Mouse (Mus musculus): ENCODE results near the gene Ptbp1.
A peak's percentile ranks its signal among the peaks of the same experiment; 100 is the strongest.

Gene Ptbp1

DNA sequence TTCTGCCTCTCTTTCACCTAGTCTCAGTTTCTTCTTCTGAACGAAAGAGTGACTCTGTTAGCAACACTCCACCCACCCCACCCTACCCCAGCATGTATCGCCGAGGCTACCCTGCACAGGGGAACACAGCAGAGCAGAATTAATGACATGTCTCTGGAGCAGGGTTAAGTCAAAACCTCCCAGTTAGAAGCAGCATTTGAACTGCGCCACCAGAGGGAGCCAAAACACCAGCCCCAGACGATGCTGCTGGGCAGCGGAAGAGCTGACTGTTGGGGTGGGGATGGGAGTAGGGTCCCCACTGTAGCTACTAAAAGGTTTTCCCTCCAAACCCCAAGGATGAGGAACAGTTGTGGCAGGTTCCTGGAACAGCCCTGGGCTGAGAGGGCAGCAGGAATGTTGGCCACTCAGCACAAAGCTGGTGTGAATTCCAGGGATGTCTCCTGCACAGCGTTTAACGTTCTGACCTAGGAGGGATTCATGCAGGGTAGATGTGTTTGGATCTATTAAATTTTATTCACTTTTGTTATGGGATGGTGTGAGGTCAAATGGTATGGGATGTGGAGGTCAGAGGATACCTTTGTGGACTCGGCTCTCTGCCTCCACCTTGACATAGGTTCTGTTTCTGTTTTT lies 19.3 kb upstream of the Ptbp1 start:
- peak; percentile 46 for DNase-seq (ENCODE audit: low read depth)

DNA sequence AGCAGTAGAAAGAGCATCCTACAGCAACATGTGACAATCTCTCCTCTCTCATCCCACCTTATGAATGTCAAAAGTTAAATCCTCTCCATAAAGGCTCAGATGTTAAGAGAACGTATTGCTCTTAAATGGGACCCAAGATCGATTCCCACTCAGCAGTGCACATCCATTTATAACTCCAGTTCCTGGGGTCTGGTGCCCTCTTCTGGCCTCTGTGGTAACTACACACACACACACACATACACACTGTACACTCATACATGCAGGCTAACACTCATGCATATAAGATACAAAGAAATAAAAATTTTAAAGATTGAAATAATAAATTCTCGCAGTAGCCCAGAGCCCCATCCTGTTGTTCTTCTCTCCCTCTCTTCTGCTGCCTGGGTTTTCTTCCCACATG lies 17.3 kb upstream of the Ptbp1 start:
- no peak for DNase-seq (ENCODE audit: low read depth)

DNA sequence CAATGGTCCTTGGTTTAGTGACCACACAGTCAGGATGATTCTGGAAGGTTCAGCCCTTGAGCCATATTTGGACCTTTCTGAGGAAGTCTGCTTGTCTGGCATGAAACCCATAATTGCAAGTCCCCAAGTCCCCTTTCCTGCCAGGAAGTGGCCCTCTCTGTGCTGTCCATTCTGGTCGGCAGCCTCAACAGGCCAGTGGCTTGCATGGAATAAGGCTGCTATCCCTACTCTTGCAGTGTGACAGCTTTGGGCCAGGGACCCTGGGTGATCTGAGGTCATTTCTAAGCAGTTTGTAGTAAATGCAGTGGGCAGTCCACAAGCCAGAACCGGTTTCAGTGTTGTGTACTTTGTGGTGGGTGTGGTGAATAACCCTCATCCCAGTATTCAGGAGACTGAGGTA lies 16.1 kb upstream of the Ptbp1 start:
- DNase-seq (ENCODE audit: low read depth) = no peak

DNA sequence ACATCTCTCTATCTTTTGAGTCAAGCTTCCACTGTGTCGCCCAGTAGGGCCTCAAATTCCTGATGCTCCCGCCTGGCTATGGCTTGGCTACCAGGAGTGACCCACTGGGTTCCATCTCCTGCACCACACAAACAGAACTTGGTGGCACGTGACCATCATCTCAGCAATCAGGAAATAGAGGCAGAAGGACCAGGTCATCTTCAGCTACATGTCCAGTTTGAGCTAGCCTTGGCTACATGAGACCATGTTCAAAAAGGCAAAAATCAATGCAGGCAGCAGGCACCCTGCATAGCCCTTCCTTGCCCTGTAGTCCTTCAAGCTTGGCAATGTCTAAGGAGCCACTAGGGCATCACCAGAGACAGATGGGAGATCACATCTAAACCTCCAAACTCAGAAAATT lies 14.1 kb upstream of the Ptbp1 start:
- no peak for DNase-seq (ENCODE audit: low read depth)

DNA sequence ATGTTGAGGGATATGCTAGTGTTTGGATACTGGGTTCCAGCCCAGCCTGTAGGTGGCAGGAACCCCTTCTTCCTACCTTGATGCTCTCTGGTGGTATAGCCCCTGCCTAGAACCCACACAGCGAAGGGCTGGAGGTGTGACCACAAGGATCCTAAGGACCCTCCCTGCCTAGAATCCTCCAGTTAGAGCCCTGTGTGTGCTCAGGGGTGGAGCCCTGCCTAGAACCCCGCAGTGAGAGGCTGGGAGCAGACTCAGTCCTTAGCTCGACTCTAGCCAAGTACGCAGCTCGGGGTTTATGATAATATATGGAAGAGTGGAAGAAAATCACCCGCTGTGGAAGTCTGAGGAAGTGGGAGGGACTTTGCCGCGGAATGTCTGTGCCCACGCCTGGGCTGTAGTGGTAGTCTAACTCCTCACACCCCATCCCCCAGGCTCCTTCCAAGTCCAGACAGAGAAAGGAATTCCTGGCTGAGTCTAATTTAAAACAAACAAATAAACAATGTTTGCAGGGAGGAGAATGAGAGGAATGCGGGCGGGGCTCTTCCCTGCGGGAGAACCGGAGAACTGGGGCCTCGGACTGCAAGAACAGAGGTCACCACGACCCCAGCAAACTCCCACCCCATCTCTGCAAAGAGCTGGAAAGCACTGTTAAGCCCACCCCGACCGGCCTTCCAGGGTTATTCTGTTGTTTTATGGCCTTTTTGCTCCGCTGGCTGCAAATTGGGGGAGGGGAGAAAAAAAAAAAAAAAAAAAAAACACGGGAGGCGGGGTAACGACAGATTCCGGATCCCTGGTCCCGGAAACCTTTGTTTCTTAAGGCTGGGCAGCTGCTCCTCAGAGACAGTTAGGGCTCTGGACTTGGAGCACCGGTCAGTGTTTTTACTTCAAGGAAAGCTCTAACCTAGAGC lies 13.3 kb upstream of the Ptbp1 start:
- no peak for DNase-seq (ENCODE audit: low read depth)

DNA sequence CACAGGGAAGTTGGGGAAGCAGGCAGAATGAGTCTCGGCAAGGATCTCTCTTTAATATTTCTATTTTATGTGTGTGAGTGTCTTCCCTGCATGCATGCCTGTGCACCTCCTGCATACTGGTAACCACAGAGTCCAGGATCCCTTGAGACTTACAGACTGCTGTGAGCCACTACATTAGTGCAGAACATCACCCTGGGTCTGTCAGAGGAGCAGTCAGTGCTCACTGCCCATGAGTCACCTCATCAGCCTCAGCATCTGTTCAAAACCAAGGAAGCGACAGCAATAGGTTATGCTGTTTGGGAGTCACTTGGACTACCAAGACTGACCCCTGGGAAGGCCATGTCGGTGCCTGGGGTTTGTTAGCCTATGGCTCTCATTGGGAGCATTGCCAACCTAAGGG lies 11.9 kb upstream of the Ptbp1 start:
- no peak for DNase-seq (ENCODE audit: low read depth)

DNA sequence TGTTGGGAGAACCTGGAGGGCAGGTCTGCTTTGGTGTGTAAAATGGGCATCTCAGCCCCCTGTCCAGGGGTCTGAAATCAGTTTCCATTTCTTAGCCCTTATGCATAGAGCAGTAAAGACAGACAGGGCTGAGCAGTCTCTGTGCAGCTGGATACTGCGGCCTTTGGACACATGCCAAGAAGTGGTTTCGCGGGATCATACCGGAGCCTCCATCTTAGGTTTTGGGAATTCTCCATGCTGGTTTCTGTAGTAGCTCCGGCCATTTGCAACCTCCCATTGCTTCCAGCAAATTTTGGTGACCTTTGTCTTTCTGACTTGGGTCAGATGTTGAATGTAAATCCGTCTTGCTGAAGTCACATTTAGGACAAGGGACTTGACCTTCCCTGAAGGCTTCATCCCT lies 10.8 kb upstream of the Ptbp1 start:
- no peak for DNase-seq (ENCODE audit: low read depth)

DNA sequence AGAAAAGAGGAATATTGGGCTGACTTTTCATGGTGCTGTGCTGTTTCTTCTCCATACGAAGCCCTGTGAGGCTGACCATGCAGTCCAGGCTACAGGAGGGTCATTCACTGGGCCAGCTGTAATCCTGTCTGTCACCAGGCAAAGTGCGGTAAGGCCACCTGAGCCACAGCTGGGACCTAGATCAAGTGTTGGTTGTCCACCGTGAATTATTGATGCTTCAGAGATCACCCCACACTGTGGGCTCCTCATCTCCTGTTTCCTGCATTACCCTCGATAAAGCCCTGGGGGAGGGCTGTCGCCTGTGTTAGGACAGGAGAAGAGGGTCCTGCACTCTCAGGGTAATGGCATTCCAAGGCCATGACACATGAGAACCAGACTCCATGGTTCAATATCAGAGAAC lies 7.7 kb upstream of the Ptbp1 start:
- no peak for DNase-seq (ENCODE audit: low read depth)

DNA sequence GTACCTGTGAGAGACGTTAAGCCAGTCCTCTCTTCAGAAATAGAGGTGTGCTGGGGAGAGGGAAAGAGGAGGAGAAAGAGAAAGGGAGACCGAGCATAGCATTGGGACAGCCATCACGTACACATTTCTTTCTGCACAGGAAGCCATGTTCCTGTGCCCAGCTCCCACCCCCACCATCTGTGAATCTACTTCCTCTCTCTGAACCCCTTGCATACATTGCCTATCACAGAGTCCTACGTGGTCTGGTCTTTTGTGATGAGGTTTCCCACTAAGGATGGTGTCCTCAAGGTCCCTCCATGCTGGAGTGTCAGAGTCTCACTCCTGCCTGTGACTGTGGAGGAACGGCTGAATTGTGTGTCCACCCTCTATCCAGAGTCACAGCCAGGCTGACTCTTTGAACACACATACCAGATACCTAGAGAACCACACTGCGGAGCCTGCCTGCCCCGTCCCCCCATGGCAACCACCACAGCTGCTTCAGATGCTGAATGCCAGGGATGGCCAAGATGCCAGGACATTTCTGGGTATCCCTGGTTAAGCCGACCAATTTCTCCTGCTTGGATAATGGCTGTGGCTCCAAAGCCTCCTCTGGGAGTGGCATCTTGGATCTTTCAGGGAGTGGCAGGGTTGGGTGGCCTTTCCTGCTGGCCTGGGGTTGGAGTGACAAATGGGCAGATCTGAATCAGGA lies 4.1 kb upstream of the Ptbp1 start:
- no peak for DNase-seq (ENCODE audit: low read depth)

DNA sequence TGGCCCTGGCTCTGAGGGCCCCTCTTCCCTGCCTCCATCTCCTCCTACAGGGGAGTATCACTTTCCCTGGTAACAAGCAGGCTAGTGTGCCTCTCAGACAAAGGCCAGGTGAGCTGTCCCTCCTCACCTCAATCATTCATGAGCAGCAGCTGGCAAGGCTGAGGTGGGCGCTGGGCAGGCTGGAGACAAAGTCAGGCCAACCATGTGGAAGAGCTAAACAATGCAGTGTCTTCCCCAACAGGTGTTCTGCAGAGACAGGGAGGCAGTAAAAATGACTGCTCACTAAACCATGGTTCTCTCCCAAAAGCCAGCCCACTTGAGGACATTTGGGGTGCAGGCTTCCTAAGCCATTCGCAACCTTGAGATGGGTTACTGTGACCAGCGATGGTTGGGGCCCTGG lies 2.6 kb upstream of the Ptbp1 start:
- no peak for DNase-seq (ENCODE audit: low read depth)

DNA sequence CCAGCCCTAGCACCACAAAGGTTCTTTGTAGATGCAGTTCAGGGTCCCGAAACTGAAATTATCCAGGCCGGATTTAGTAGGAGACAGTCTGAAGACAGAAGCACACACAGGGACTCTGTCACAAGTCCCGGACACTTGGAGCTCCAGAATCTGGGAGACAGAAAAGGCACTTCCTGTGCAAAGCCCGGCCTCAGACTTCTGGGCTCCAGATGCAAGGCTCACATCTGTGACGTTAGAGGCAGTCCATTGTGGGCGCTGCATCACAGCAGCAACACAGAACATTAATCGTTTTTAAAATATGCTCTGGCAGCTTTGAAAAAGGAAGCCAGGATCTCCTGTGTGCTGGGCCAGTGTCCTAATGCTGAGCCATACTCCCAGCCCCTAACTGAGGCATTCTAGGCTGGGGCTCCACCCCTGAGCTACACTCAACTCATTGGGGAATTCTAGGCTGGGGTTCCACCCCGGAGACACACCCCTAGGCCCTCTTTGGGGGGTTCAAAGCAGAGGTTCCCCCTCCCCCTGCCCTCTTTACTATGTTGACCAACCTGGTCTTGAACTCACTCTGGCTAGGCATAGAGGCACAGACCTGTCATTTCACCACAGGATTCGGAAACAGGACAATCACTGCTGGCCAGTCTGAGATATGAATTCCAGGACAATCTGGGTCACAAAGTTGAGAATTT lies 2.0 kb upstream of the Ptbp1 start:
- DNase-seq (ENCODE audit: low read depth) = no peak

DNA sequence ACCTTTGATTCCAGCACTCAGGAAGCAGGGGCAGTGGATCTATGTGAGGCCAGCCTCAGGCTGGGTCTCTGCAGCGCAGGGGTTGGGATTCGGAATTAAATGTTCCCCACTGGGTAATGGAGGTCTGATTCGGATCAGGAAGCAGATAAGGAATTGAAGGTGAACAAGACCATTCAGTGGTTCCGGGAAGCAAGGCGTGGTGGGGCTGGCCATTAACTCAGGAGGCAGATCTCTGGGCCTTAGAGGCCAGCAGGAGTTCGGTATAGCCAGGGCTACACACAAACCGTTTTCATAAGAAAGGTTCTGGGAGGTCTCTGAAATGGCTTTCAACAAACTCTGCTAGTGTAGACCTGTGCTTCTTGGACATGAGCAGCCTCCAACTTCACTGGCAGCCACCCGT lies 1.4 kb upstream of the Ptbp1 start:
- no peak for DNase-seq (ENCODE audit: low read depth)

DNA sequence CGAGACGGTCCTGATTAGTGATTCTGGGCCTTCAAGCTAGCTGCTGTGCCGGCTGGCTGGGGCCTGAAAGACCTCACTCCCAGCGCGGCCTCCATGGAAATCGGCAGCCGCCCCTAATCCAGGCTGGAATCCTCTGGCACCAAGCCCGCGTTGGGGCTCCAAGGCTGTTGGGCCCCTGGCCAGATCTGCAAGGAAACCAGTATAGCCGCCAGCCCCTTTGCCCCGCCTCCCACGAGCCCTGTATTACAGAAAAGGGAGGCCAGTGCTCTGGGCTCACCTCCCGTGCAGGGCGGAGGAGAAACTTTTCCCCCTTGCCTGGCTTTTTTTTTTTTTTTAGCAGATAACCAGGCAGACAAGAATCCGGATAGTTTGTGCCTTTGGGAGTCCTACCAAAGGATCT lies 835 bp upstream of the Ptbp1 start:
- peak; percentile 51 for DNase-seq (ENCODE audit: low read depth)

DNA sequence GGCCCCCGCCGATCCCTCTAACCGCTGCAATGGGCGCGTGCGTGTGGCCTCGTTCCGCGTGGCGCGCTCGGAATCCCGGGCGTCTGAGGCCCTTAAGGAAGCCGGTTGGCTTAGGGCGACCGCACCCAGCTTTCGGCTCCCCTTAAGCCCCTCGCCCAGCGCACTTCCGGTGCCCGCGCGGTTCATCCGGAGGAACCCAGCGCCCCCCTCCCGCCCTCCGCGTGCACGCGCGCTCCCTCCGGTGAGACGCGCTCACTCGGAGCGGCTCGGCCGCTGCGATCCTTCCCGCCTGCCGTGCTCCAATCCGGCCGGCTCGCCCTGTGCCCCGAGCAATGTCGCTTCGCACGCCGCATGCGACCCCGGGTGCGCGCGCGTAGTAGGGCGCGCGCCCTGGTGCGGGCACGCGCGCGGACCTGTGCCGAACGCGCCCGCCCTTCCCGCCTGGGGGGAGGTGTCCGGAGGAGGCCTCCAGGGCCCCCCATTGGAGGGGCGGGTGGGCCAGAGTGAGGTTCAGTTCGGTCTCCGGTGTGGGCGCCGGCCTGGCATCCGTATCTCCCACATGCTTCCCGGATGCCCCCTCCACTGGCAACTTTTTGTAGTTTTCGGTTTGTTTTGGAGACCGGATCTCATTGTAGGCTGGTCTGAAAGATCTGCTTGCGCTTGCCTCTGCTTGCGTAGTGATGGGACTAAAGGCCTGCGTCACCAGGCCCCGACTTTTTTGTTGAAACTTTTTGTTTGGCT lies 744 bp downstream of the Ptbp1 start:
- DNase-seq (ENCODE audit: low read depth) = peak; percentile 34

DNA sequence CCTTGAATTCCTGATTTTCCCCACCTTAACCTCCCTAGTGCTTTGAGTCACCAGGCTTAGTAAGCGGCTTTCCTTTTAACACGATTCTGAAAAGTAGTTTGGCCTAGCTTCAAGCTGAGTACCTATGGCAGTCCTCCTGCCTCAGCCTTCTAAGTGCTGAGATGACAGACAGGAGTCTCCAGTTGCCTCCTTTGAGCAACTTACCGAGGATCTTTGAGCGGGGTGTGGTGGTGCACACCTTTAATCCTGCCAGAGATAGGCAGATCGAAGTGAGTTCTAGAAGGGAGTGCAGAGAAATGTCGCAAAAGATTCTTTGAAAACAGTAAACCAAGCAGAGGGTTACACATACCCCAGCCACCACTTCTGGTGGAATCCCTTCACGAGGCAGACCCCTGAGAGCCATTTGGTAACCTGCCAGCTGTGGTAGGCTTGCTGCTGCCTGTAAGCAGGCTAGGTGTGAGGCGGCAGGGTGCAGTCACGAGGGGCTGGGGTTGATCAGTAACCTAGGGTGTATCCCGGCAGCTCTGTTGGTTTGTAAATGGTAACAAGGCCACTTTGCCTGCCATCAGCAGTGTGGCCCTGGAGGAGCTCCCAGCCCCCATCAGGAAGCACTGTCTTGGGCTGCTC lies 1.4 kb downstream of the Ptbp1 start:
- DNase-seq (ENCODE audit: low read depth) = peak; percentile 30

DNA sequence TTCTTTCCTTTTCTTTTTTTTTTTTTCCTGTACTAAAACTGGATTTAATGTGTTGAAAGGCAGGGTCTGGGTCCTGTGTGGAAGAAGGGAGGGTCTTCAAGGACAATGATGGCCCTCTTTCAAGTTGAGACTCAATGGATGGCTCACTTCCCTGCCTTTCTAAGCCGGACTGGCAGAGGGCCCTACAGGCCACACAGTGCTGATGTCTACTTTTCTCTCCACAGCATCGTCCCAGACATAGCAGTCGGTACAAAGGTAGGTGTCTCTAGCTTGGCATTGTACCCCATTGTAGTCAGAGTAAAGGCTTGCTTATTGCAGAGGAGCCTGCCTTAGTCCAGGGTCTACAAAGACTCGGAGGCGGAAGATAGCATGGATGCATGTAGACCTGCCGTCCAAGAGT lies 2.1 kb downstream of the Ptbp1 start:
- DNase-seq (ENCODE audit: low read depth) = no peak

DNA sequence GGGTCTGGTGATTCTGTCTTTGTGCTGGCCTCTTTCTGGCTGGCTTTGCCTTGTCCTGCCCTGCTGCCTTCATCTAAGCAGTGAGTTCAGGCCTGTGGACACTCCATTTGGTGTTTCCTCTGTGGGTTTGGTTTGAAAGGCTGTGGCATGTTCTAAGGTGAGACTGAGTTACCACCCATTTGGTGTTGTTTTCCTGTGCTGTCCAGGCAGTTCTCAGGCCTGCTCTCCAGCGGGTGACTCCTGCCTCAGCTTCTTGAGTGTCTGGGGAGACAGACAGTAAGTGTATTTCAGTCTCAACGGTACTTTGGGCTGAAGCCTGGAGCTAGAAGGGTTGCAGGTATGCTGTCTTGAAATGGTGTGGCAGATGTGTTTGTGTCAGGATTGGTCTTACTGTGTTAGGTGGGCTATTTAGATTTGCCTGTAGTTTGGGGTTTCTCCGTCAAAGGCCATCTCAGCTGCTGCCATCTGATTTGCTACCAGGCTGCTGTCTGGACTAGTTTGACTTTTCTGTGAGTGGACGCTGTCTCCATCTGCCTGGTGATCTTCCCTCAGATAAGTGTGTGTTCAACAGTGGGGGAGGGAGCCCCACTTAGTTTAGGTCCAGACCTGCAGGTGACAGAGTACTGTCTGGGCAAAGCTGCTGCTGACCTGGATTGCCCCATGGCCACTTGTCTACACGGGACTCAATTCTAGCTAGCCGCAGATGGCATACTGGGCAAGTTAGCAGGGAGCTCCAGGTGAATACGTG lies 2.7 kb downstream of the Ptbp1 start:
- DNase-seq (ENCODE audit: low read depth) = no peak

DNA sequence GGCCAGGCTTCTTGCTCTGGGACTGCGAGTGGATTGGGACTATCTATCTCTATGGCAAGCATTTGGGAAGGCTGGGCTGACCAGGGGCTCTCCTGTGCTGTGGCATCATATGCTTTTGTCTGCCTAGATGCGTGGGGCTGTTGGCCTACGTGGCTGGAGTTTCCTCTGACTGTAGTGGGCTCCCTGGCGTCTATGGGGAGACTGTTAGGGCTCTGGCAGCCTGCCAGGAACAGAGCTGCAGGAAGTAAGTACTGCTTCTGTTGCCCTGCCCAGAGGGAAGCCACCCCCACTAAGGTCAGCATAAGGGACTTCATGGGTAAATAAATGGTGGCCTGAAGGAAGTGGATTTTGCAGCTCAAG lies 3.2 kb downstream of the Ptbp1 start:
- no peak for DNase-seq (ENCODE audit: low read depth)

DNA sequence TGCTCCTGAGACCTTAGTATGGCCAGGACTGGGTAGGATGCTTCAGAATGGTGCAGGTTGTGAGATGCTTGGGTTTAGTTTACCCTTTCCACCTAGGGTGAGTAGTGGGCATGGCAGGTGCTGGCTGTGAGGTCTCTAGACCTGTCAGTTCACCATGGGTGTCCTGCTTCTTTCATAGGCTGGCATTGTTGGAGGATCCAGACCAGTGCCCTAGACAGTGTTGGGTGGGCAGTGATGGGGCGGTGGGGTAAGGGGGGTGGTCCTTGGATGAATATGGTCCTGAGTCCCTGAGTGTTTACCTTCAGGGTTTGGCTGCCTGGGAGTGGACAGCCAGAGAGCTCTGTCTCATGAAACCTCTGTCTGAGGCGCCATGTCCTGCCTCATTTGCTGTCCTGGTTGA lies 3.7 kb downstream of the Ptbp1 start:
- no peak for DNase-seq (ENCODE audit: low read depth)

DNA sequence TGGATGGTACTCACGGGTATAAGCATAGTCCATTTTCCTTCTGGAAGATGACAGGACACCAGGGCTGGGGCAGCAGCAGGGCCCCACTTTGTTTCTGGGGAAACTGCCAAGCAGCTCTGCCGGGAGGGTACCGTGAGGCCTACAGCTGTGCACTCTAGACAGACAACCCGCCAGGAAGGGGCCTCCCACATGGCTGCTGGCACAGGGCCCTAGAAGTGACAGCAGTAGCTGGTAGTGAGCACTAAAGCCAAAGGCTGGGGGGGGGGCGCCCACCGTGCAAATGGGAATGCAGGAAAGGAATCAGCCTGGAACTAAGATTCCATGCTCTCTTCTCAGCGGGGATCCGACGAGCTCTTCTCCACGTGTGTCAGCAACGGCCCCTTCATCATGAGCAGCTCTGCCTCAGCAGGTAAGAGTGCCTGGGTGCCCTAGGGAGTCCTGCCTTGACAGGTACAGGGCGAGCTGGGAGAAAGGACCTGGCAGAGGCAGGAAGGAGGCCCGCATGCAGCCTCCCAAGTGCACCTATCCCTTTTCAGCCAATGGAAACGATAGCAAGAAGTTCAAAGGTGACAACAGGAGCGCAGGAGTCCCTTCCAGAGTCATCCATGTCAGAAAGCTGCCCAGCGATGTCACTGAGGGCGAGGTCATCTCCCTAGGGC lies 4.3 kb downstream of the Ptbp1 start:
- no peak for DNase-seq (ENCODE audit: low read depth)

Data from c-Kit-positive CD71-positive TER-119-negative erythroid progenitor cells, embryonic 14.5 days (primary cell).